Mouse (Mus musculus) midbrain, embryonic 16.5 days (tissue): ENCODE data around the gene Hsd3b5. TPM values are rescaled to one million over a fixed set of nuclear protein-coding genes. Genes with fewer than 3 reads are reported as not detected.
"Not testable (repeated sequence)": the region's sequence is repeated elsewhere in the genome, so short reads cannot be mapped to it uniquely, and the experiment has no call there.

Source experiments
- ATAC-seq: fragments of 200-750 bp; cut with Nextera tagmentation; 2 replicates; pipeline ENCODE4 v1.8.0; 2017; ENCODE audit warnings: moderate TSS enrichment
- H3K27ac ChIP-seq: fragments of 300-500 bp; sonication (generic); 2 replicates; pipeline ENCODE4 v1.5.1; 2014; ENCODE audit warnings: mild to moderate bottlenecking, low read length, mixed read lengths
- H3K27me3 ChIP-seq: fragments of 300-500 bp; sonication (generic); 2 replicates; pipeline ENCODE4 v1.6.1; 2014; ENCODE audit warnings: low read depth, low read length, mixed read lengths; ENCODE audit not compliant: control insufficient read depth, insufficient read depth
- H3K36me3 ChIP-seq: fragments of 300-500 bp; sonication (generic); 2 replicates; pipeline ENCODE4 v1.6.1; 2014; ENCODE audit warnings: mild to moderate bottlenecking, low read length, moderate library complexity, mixed read lengths; ENCODE audit not compliant: control insufficient read depth, insufficient read depth
- H3K4me1 ChIP-seq: fragments of 300-500 bp; sonication (generic); 2 replicates; pipeline ENCODE4 v1.6.1; 2014; ENCODE audit warnings: mild to moderate bottlenecking, low read length, mixed read lengths; ENCODE audit not compliant: control insufficient read depth, insufficient read depth
- H3K4me2 ChIP-seq: fragments of 300-500 bp; sonication (generic); 2 replicates; pipeline ENCODE4 v1.6.1; 2014; ENCODE audit warnings: mild to moderate bottlenecking, low read length, mixed read lengths
- H3K4me3 ChIP-seq: fragments of 300-500 bp; sonication (generic); 2 replicates; pipeline ENCODE4 v1.5.1; 2014; ENCODE audit warnings: low read depth, mild to moderate bottlenecking, low read length, moderate library complexity, mixed read lengths
- H3K9ac ChIP-seq: fragments of 300-500 bp; sonication (generic); 2 replicates; pipeline ENCODE4 v1.6.1; 2014; ENCODE audit warnings: low read depth, low read length, mixed read lengths
- H3K9me3 ChIP-seq: fragments of 300-500 bp; sonication (generic); replicated peaks from 2 replicates; pipeline ENCODE4 v1.6.1; 2014; ENCODE audit warnings: mild to moderate bottlenecking, low read length, mixed read lengths; ENCODE audit not compliant: control insufficient read depth, poor library complexity, severe bottlenecking
- WGBS: fragments of 180-500 bp; shearing (Covaris S2); extraction: QIAGEN DNeasy Blood & Tissue Kit; methylation state at CpG from one replicate; pipeline ENCODE4 v1.1.7; 2014; 5-methylcytosine and 5-hydroxymethylcytosine counted together
- polyA plus RNA-seq: library from polyadenylated mRNA; unstranded; fragments of >200 nt; fragmentation: Nextera tagmentation; extraction: Ambion mirVana; gene quantifications from 2 replicates; pipeline ENCODE4 v1.2.1, GENCODE M21; 2015

The Hsd3b5 gene
- polyA plus RNA-seq, 1 experiment from 2014 or later, result not detected

- not testable (repeated sequence) for H3K4me1 ChIP-seq, ATAC-seq, H3K36me3 ChIP-seq, H3K27me3 ChIP-seq, H3K4me3 ChIP-seq, H3K9ac ChIP-seq, H3K27ac ChIP-seq, H3K4me2 ChIP-seq, H3K9me3 ChIP-seq
Observed at GRCm38 (mm10) chr3:98582622-98583021, 47.4 kb downstream of the Hsd3b5 start.

GRCm38 (mm10) chr3:98582202-98582601 is 47.9 kb downstream of the Hsd3b5 start:
- H3K27ac ChIP-seq, H3K36me3 ChIP-seq, ATAC-seq, H3K4me1 ChIP-seq, H3K4me3 ChIP-seq, H3K4me2 ChIP-seq, H3K9ac ChIP-seq, H3K27me3 ChIP-seq, H3K9me3 ChIP-seq: not testable (repeated sequence)
- WGBS, result no CpG with 5 or more reads among the region's 1 CpGs

- not testable (repeated sequence) for H3K4me3 ChIP-seq, H3K9ac ChIP-seq, H3K4me1 ChIP-seq, H3K36me3 ChIP-seq, ATAC-seq, H3K9me3 ChIP-seq, H3K4me2 ChIP-seq, H3K27me3 ChIP-seq, H3K27ac ChIP-seq
- WGBS, result no CpG with 5 or more reads among the region's 1 CpGs
Observed at GRCm38 (mm10) chr3:98581024-98581423, 49.0 kb downstream of the Hsd3b5 start.

Other genes with a start within 250 kb of the Hsd3b5 start
- gene Zfp697, start 247.8 kb downstream of the Hsd3b5 start, polyA plus RNA-seq, result 17.7 and 18.2 TPM in 2 replicates
- 0.12 TPM in 1 of 2 replicates, not detected in the other for gene Gm4450, start 173.1 kb downstream of the Hsd3b5 start, polyA plus RNA-seq
- gene Hsd3b4, start 119.7 kb downstream of the Hsd3b5 start, polyA plus RNA-seq, result not detected in 2 replicates
- not detected in 2 replicates for gene Gm10681, start 41.4 kb downstream of the Hsd3b5 start, polyA plus RNA-seq
- gene Hsd3b2, start 94.3 kb upstream of the Hsd3b5 start, polyA plus RNA-seq, result not detected in 2 replicates
- gene Hsd3b3, start 132.9 kb upstream of the Hsd3b5 start, polyA plus RNA-seq, result 0.23 and 0.39 TPM in 2 replicates
- 0.44 and 0.47 TPM in 2 replicates for gene Hsd3b6, start 184.2 kb upstream of the Hsd3b5 start, polyA plus RNA-seq
- not detected in 2 replicates for gene Hsd3b1, start 229.5 kb upstream of the Hsd3b5 start, polyA plus RNA-seq